Mouse (Mus musculus): ENCODE results near the gene Fndc3b. TPM values are rescaled to one million over a fixed set of nuclear protein-coding genes. Genes with fewer than 3 reads are reported as not detected.

Gene Fndc3b
- polyA plus RNA-seq, 1 experiment from 2014 or later, result 4.7 TPM

- DNase-seq (ENCODE audit: low spot score) (no peak), ATAC-seq (no peak)
- Histone ChIP-seq H3K4me3 (ENCODE audit: low read depth, low read length) (no peak overlapping the region), H3K36me3 (ENCODE audit: control insufficient read depth, insufficient read depth, low read length) (no peaks in the 10 kb centered on the region), H3K27ac (ENCODE audit: low read depth, low read length) (no peak overlapping the region), H3K27me3 (replicated peaks; ENCODE audit: control insufficient read depth, insufficient read depth, low read length) (no peaks in the 10 kb centered on the region), H3K4me2 (ENCODE audit: low read length) (no peak overlapping the region), H3K4me1 (ENCODE audit: control insufficient read depth, insufficient read depth, low read length) (no peaks in the 10 kb centered on the region; the same call in 1 of the 2 replicates), H3K9me3 (replicated peaks; ENCODE audit: control insufficient read depth, low read length) (no peaks in the 10 kb centered on the region), H3K9ac (ENCODE audit: low read length) (no peak overlapping the region)
- 84% methylated on average over 5 of the region's 5 CpGs for WGBS
Observed at GRCm38 (mm10) chr3:27611986-27612385, 99.1 kb downstream of the Fndc3b start.

DNA sequence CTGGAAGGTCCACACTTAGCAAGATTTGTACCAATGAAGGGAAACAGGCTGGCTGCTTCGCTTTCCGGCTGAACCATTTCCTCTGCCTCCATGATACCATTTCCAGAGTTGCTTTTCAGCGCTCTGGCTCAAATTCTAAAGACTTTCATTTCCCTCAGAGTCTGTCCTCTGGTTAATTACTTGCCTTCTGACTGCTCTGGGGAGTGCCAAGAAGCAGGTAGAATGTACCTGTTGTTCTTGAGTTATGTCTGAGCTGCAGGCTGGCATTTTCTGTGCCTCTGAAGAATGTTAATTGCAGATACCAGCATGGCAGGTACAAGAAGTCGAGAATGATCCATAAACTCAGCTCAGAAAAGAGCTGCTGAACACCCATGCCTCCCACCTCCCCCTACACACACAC is 100.6 kb downstream of the Fndc3b start:
- ATAC-seq (no peak), DNase-seq (ENCODE audit: low spot score) (no peak)
- Histone ChIP-seq H3K4me2 (ENCODE audit: low read length) (no peak overlapping the region), H3K27ac (ENCODE audit: low read depth, low read length) (no peak overlapping the region), H3K9ac (ENCODE audit: low read length) (no peak overlapping the region), H3K36me3 (ENCODE audit: control insufficient read depth, insufficient read depth, low read length) (no peaks in the 10 kb centered on the region), H3K4me3 (ENCODE audit: low read depth, low read length) (no peak overlapping the region), H3K27me3 (replicated peaks; ENCODE audit: control insufficient read depth, insufficient read depth, low read length) (no peaks in the 10 kb centered on the region), H3K4me1 (ENCODE audit: control insufficient read depth, insufficient read depth, low read length) (no peaks in the 10 kb centered on the region; the same call in 1 of the 2 replicates), H3K9me3 (replicated peaks; ENCODE audit: control insufficient read depth, low read length) (no peaks in the 10 kb centered on the region)
- WGBS, result 84% methylated on average over 4 of the region's 4 CpGs

- Histone ChIP-seq H3K9ac (ENCODE audit: low read length) (no peak overlapping the region), H3K4me3 (ENCODE audit: low read depth, low read length) (no peak overlapping the region), H3K36me3 (ENCODE audit: control insufficient read depth, insufficient read depth, low read length) (no peaks in the 10 kb centered on the region), H3K9me3 (replicated peaks; ENCODE audit: control insufficient read depth, low read length) (no peaks in the 10 kb centered on the region), H3K27me3 (replicated peaks; ENCODE audit: control insufficient read depth, insufficient read depth, low read length) (no peaks in the 10 kb centered on the region), H3K4me2 (ENCODE audit: low read length) (no peak overlapping the region), H3K27ac (ENCODE audit: low read depth, low read length) (no peak overlapping the region), H3K4me1 (ENCODE audit: control insufficient read depth, insufficient read depth, low read length) (no peaks in the 10 kb centered on the region; the same call in 1 of the 2 replicates)
- DNase-seq (ENCODE audit: low spot score) (no peak), ATAC-seq (no peak)
- WGBS, result 83% methylated on average over 1 of the region's 1 CpGs
Observed at GRCm38 (mm10) chr3:27610089-27610488, 101.0 kb downstream of the Fndc3b start.

DNA sequence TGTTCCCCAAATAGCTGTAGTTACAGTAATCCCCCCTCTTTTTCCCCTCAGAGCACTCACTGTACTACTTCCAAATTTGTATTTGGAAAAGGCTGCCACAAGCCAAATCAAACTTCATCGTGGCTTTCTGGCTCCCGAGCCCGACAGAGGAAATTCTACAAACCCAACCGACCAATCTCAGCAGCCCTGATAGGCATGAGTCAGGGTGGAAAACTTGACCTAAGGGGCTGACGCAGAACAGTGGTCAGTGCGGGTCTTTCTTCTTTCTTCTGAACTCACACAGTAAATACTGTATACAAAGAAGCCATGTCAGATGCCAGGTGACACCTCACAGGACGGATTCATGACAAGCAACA is 103.3 kb downstream of the Fndc3b start:
- WGBS, result 72% methylated on average over 7 of the region's 7 CpGs
- Histone ChIP-seq H3K27me3 (replicated peaks; ENCODE audit: control insufficient read depth, insufficient read depth, low read length) (no peaks in the 10 kb centered on the region), H3K9me3 (replicated peaks; ENCODE audit: control insufficient read depth, low read length) (no peaks in the 10 kb centered on the region), H3K4me1 (ENCODE audit: control insufficient read depth, insufficient read depth, low read length) (no peaks in the 10 kb centered on the region; the same call in 1 of the 2 replicates), H3K9ac (ENCODE audit: low read length) (no peak overlapping the region), H3K27ac (ENCODE audit: low read depth, low read length) (no peak overlapping the region), H3K4me3 (ENCODE audit: low read depth, low read length) (no peak overlapping the region), H3K36me3 (ENCODE audit: control insufficient read depth, insufficient read depth, low read length) (no peaks in the 10 kb centered on the region), H3K4me2 (ENCODE audit: low read length) (no peak overlapping the region)
- DNase-seq (ENCODE audit: low spot score) (no peak), ATAC-seq (no peak)

- ATAC-seq, result peak; percentile 84
- 59% methylated on average over 9 of the region's 9 CpGs for WGBS
- Histone ChIP-seq H3K9me3 (replicated peaks; ENCODE audit: control insufficient read depth, low read length) (no peaks in the 10 kb centered on the region), H3K27ac (ENCODE audit: low read depth, low read length) (no peak overlapping the region), H3K4me1 (ENCODE audit: control insufficient read depth, insufficient read depth, low read length) (no peaks in the 10 kb centered on the region; the same call in 1 of the 2 replicates), H3K36me3 (ENCODE audit: control insufficient read depth, insufficient read depth, low read length) (no peaks in the 10 kb centered on the region), H3K9ac (ENCODE audit: low read length) (no peak overlapping the region), H3K4me3 (ENCODE audit: low read depth, low read length) (no peak overlapping the region), H3K27me3 (replicated peaks; ENCODE audit: control insufficient read depth, insufficient read depth, low read length) (no peaks in the 10 kb centered on the region), H3K4me2 (ENCODE audit: low read length) (no peak overlapping the region)
- DNase-seq (ENCODE audit: low spot score), result peak; percentile 46
Observed at GRCm38 (mm10) chr3:27607081-27607795, 103.9 kb downstream of the Fndc3b start.

DNA sequence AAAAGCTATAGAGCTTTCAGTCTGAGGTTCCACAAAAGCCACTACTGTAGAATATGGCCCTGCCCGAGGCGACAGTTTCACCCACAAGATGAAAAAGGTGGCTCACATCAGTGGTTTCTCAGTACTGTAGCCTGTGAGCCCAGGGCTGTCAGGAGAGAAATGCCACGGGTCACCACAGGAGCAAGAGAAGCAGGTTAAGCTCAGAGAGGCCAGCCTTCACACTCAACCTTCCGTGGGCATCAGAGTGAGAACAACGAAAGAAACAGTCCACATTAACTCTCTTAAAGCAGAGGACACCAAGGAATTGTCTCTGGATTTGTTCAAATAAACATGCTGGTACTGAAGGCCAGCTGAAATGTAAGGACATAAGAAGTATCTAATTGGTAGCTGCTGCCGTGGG is 104.5 kb downstream of the Fndc3b start:
- Histone ChIP-seq H3K4me2 (ENCODE audit: low read length) (no peak overlapping the region), H3K27ac (ENCODE audit: low read depth, low read length) (no peak overlapping the region), H3K27me3 (replicated peaks; ENCODE audit: control insufficient read depth, insufficient read depth, low read length) (no peaks in the 10 kb centered on the region), H3K36me3 (ENCODE audit: control insufficient read depth, insufficient read depth, low read length) (no peaks in the 10 kb centered on the region), H3K4me3 (ENCODE audit: low read depth, low read length) (no peak overlapping the region), H3K9me3 (replicated peaks; ENCODE audit: control insufficient read depth, low read length) (no peaks in the 10 kb centered on the region), H3K9ac (ENCODE audit: low read length) (no peak overlapping the region), H3K4me1 (ENCODE audit: control insufficient read depth, insufficient read depth, low read length) (no peaks in the 10 kb centered on the region; the same call in 1 of the 2 replicates)
- ATAC-seq (no peak), DNase-seq (ENCODE audit: low spot score) (no peak)
- WGBS, result 90% methylated on average over 6 of the region's 6 CpGs

DNA sequence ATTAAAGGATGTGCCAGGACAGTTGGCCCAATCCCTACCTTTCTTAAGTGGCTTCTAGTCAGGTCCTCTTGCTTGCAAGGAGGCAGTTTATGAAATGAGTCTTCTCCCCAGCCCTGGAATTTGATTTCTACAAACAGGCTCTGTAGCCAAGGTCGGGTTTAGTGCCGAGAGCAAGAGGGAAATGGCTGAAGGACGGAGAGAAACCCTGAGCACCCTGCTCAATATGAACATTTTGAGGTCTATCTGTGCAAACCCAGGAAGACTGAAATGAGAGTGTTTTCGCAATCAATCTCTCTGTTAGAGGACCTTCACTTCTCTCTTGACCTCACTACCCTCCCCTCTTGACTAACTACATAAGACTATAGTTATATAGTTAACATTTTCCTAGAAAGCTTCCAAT is 105.5 kb downstream of the Fndc3b start:
- Histone ChIP-seq H3K4me3 (ENCODE audit: low read depth, low read length) (no peak overlapping the region), H3K9ac (ENCODE audit: low read length) (no peak overlapping the region), H3K27ac (ENCODE audit: low read depth, low read length) (no peak overlapping the region), H3K27me3 (replicated peaks; ENCODE audit: control insufficient read depth, insufficient read depth, low read length) (no peaks in the 10 kb centered on the region), H3K4me2 (ENCODE audit: low read length) (no peak overlapping the region), H3K9me3 (replicated peaks; ENCODE audit: control insufficient read depth, low read length) (no peaks in the 10 kb centered on the region), H3K36me3 (ENCODE audit: control insufficient read depth, insufficient read depth, low read length) (no peaks in the 10 kb centered on the region), H3K4me1 (ENCODE audit: control insufficient read depth, insufficient read depth, low read length) (no peaks in the 10 kb centered on the region; the same call in 1 of the 2 replicates)
- DNase-seq (ENCODE audit: low spot score), result no peak
- ATAC-seq, result no peak
- WGBS, result 94% methylated on average over 4 of the region's 4 CpGs

DNA sequence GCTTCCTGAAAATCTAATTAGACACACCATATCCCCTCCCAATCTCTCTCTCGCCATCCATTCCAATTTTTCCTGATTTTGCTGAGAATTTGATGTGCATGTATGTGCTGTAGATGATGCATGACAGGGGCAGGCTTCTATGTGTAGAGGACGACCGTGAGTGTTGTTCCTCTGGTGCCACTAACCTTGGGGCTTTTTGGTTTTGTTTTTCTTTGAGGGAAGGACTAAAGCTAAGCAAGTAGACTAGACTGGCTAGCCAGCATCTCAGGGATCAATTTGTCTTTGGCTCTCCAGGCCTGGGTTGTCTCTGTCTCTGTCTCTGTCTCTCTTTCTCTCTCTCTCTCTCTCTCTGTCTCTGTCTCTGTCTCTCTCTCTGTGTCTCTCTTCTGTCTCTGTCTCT is 106.0 kb downstream of the Fndc3b start:
- H3K36me3 ChIP-seq (ENCODE audit: control insufficient read depth, insufficient read depth, low read length), result no peaks in the 10 kb centered on the region
- H3K9me3 ChIP-seq (replicated peaks; ENCODE audit: control insufficient read depth, low read length), result no peaks in the 10 kb centered on the region
- DNase-seq (ENCODE audit: low spot score) (no peak), ATAC-seq (no peak)
- H3K4me3 ChIP-seq (ENCODE audit: low read depth, low read length), result no peak overlapping the region
- no peaks in the 10 kb centered on the region for H3K27me3 ChIP-seq (replicated peaks; ENCODE audit: control insufficient read depth, insufficient read depth, low read length)
- H3K4me2 ChIP-seq (ENCODE audit: low read length), result no peak overlapping the region
- H3K9ac ChIP-seq (ENCODE audit: low read length), result no peak overlapping the region
- whole genome bisulfite sequencing, result 92% methylated on average over 3 of the region's 3 CpGs
- no peak overlapping the region for H3K27ac ChIP-seq (ENCODE audit: low read depth, low read length)
- peaks cover 1% of the 10 kb centered on the region; the same call in 1 of the 2 replicates for H3K4me1 ChIP-seq (ENCODE audit: control insufficient read depth, insufficient read depth, low read length)

GRCm38 (mm10) chr3:27604629-27605028 is 106.5 kb downstream of the Fndc3b start:
- H3K4me3 ChIP-seq (ENCODE audit: low read depth, low read length), result no peak overlapping the region
- no peaks in the 10 kb centered on the region for H3K27me3 ChIP-seq (replicated peaks; ENCODE audit: control insufficient read depth, insufficient read depth, low read length)
- ATAC-seq (no peak), DNase-seq (ENCODE audit: low spot score) (no peak)
- no peaks in the 10 kb centered on the region for H3K9me3 ChIP-seq (replicated peaks; ENCODE audit: control insufficient read depth, low read length)
- no peaks in the 10 kb centered on the region for H3K36me3 ChIP-seq (ENCODE audit: control insufficient read depth, insufficient read depth, low read length)
- peaks cover 2% of the 10 kb centered on the region; the same call in 1 of the 2 replicates for H3K4me1 ChIP-seq (ENCODE audit: control insufficient read depth, insufficient read depth, low read length)
- H3K4me2 ChIP-seq (ENCODE audit: low read length), result no peak overlapping the region
- no peak overlapping the region for H3K27ac ChIP-seq (ENCODE audit: low read depth, low read length)
- WGBS, result 73% methylated on average over 4 of the region's 4 CpGs
- H3K9ac ChIP-seq (ENCODE audit: low read length), result no peak overlapping the region
